Mouse (Mus musculus): Measurements from ENCODE around the gene Park7. TPM values are rescaled to one million over a fixed set of nuclear protein-coding genes. Genes with fewer than 3 reads are reported as not detected.

Park7 gene
- polyA plus RNA-seq, 1 experiment from 2014 or later = 419 TPM

- Histone ChIP-seq H3K4me3 (replicated peaks; ENCODE audit: low read depth, low read length) (no peak overlapping the region), H3K27ac (no peak overlapping the region), H3K9ac (ENCODE audit: low read depth, low read length) (no peak overlapping the region), H3K4me1 (replicated peaks; ENCODE audit: insufficient read depth, low read length) (no peaks in the 10 kb centered on the region), H3K27me3 (ENCODE audit: insufficient read depth, low read length) (no peaks in the 10 kb centered on the region), H3K9me3 (replicated peaks; ENCODE audit: low read length) (no peaks in the 10 kb centered on the region), H3K4me2 (ENCODE audit: low read length) (no peak overlapping the region), H3K36me3 (ENCODE audit: insufficient read depth, low read length) (no peaks in the 10 kb centered on the region)
- ATAC-seq (replicated peaks; ENCODE audit: low FRiP score, low read depth) = no peak
- no peak for DNase-seq (ENCODE audit: low spot score)
- no peak for TF ChIP-seq CTCF (IDR thresholded peaks at IDR 0.05; ENCODE audit: low read depth)
- WGBS = 83% methylated on average over 10 of the region's 10 CpGs
Measured at GRCm38 (mm10) chr4:150950972-150951371, 36.7 kb upstream of the Park7 start.

- WGBS = 89% methylated on average over 7 of the region's 7 CpGs
- Histone ChIP-seq H3K4me1 (replicated peaks; ENCODE audit: insufficient read depth, low read length) (no peaks in the 10 kb centered on the region), H3K36me3 (ENCODE audit: insufficient read depth, low read length) (no peaks in the 10 kb centered on the region), H3K4me3 (replicated peaks; ENCODE audit: low read depth, low read length) (no peak overlapping the region), H3K9ac (ENCODE audit: low read depth, low read length) (no peak overlapping the region), H3K4me2 (ENCODE audit: low read length) (no peak overlapping the region), H3K9me3 (replicated peaks; ENCODE audit: low read length) (no peaks in the 10 kb centered on the region), H3K27ac (no peak overlapping the region), H3K27me3 (ENCODE audit: insufficient read depth, low read length) (no peaks in the 10 kb centered on the region)
- DNase-seq (ENCODE audit: low spot score) = no peak
- TF ChIP-seq CTCF (IDR thresholded peaks at IDR 0.05; ENCODE audit: low read depth) = no peak
- no peak for ATAC-seq (replicated peaks; ENCODE audit: low FRiP score, low read depth)
Measured at GRCm38 (mm10) chr4:150944707-150945106, 30.5 kb upstream of the Park7 start.

- ATAC-seq (replicated peaks; ENCODE audit: low FRiP score, low read depth) (no peak), DNase-seq (ENCODE audit: low spot score) (no peak)
- H3K36me3 ChIP-seq (ENCODE audit: insufficient read depth, low read length) = no peaks in the 10 kb centered on the region
- H3K27ac ChIP-seq = no peak overlapping the region
- 50% methylated on average over 13 of the region's 13 CpGs for WGBS
- H3K27me3 ChIP-seq (ENCODE audit: insufficient read depth, low read length) = no peaks in the 10 kb centered on the region
- TF ChIP-seq CTCF (IDR thresholded peaks at IDR 0.05; ENCODE audit: low read depth) = no peak
- H3K4me1 ChIP-seq (replicated peaks; ENCODE audit: insufficient read depth, low read length) = no peaks in the 10 kb centered on the region
- H3K9me3 ChIP-seq (replicated peaks; ENCODE audit: low read length) = no peaks in the 10 kb centered on the region
- H3K9ac ChIP-seq (ENCODE audit: low read depth, low read length) = no peak overlapping the region
- H3K4me3 ChIP-seq (replicated peaks; ENCODE audit: low read depth, low read length) = no peak overlapping the region
- H3K4me2 ChIP-seq (ENCODE audit: low read length) = no peak overlapping the region
Measured at GRCm38 (mm10) chr4:150939991-150940651, 25.9 kb upstream of the Park7 start.

GRCm38 (mm10) chr4:150938063-150938452, 23.8 kb upstream of the Park7 start:
- Histone ChIP-seq H3K36me3 (ENCODE audit: insufficient read depth, low read length) (no peaks in the 10 kb centered on the region), H3K27ac (no peak overlapping the region), H3K4me2 (ENCODE audit: low read length) (no peak overlapping the region), H3K4me1 (replicated peaks; ENCODE audit: insufficient read depth, low read length) (no peaks in the 10 kb centered on the region), H3K4me3 (replicated peaks; ENCODE audit: low read depth, low read length) (no peak overlapping the region), H3K9me3 (replicated peaks; ENCODE audit: low read length) (no peaks in the 10 kb centered on the region), H3K27me3 (ENCODE audit: insufficient read depth, low read length) (no peaks in the 10 kb centered on the region), H3K9ac (ENCODE audit: low read depth, low read length) (no peak overlapping the region)
- no peak for TF ChIP-seq CTCF (IDR thresholded peaks at IDR 0.05; ENCODE audit: low read depth)
- WGBS = 52% methylated on average over 14 of the region's 14 CpGs
- DNase-seq (ENCODE audit: low spot score) = no peak
- no peak for ATAC-seq (replicated peaks; ENCODE audit: low FRiP score, low read depth)

GRCm38 (mm10) chr4:150937293-150938062, 23.2 kb upstream of the Park7 start:
- Histone ChIP-seq H3K4me3 (replicated peaks; ENCODE audit: low read depth, low read length) (no peak overlapping the region), H3K27me3 (ENCODE audit: insufficient read depth, low read length) (no peaks in the 10 kb centered on the region), H3K4me2 (ENCODE audit: low read length) (no peak overlapping the region), H3K9ac (ENCODE audit: low read depth, low read length) (no peak overlapping the region), H3K4me1 (replicated peaks; ENCODE audit: insufficient read depth, low read length) (no peaks in the 10 kb centered on the region), H3K36me3 (ENCODE audit: insufficient read depth, low read length) (no peaks in the 10 kb centered on the region), H3K9me3 (replicated peaks; ENCODE audit: low read length) (no peaks in the 10 kb centered on the region), H3K27ac (no peak overlapping the region)
- ATAC-seq (replicated peaks; ENCODE audit: low FRiP score, low read depth) = no peak
- 80% methylated on average over 16 of the region's 16 CpGs for WGBS
- no peak for TF ChIP-seq CTCF (IDR thresholded peaks at IDR 0.05; ENCODE audit: low read depth)
- no peak for DNase-seq (ENCODE audit: low spot score)

- no peak overlapping the region for H3K4me3 ChIP-seq (replicated peaks; ENCODE audit: low read depth, low read length)
- no peak overlapping the region for H3K4me2 ChIP-seq (ENCODE audit: low read length)
- ATAC-seq (replicated peaks; ENCODE audit: low FRiP score, low read depth) (no peak), DNase-seq (ENCODE audit: low spot score) (no peak)
- no peaks in the 10 kb centered on the region for H3K4me1 ChIP-seq (replicated peaks; ENCODE audit: insufficient read depth, low read length)
- no peak overlapping the region for H3K27ac ChIP-seq
- no peak overlapping the region for H3K9ac ChIP-seq (ENCODE audit: low read depth, low read length)
- no peaks in the 10 kb centered on the region for H3K9me3 ChIP-seq (replicated peaks; ENCODE audit: low read length)
- H3K27me3 ChIP-seq (ENCODE audit: insufficient read depth, low read length) = no peaks in the 10 kb centered on the region
- no peaks in the 10 kb centered on the region for H3K36me3 ChIP-seq (ENCODE audit: insufficient read depth, low read length)
- no peak for TF ChIP-seq CTCF (IDR thresholded peaks at IDR 0.05; ENCODE audit: low read depth)
- WGBS = 85% methylated on average over 1 of the region's 1 CpGs
Measured at GRCm38 (mm10) chr4:150933503-150933902, 19.3 kb upstream of the Park7 start.

Measured in kidney, postnatal 0 days (tissue).